Mouse (Mus musculus): ENCODE measurements around the gene Rassf5.

- TF ChIP-seq CTCF (IDR thresholded peaks at IDR 0.05; ENCODE audit: borderline replicate concordance, control insufficient read depth, extremely low read depth, insufficient read depth, low read length, poor library complexity), result 0 out of 2 replicates have a peak, but pooled peaks have one; percentile 19
- TF ChIP-seq POLR2A (IDR thresholded peaks at IDR 0.05; ENCODE audit: control insufficient read depth, extremely low read depth, insufficient read depth, low read length, poor library complexity), result 0 out of 2 replicates have a peak, but pooled peaks have one; percentile 30
Measured at GRCm38 (mm10) chr1:131138191-131139016, 106.7 kb downstream of the Rassf5 start, which contains the start of gene Dyrk3.
